Mouse (Mus musculus) frontal cortex, postnatal 10 days (tissue): ENCODE measurements around the gene Mstn.

Experiments
- DNase-seq, 2 experiments: peaks; one replicate each; pipeline ENCODE4 v3.0.0; 2022; ENCODE audit warnings: low spot score in 2 of 2, mixed read lengths in 1 of 2

The Mstn gene

DNA sequence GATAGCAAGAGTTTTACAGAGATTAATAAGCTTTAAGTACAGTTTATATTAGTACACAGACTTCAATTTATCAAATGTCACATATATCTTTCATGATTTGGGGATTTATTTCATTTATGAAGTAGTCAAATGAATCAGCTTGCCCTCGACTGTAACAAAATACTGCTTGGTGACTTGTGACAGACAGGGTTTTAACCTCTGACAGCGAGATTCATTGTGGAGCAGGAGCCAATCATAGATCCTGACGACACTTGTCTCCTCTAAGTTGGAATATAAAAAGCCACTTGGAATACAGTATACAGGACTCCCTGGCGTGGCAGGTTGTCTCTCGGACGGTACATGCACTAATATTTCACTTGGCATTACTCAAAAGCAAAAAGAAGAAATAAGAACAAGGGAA is at the start of gene Mstn:
TSS of gene Mstn (plus strand) at position 301 of the 400 bp plus-strand sequence.
- DNase-seq = no peak

DNA sequence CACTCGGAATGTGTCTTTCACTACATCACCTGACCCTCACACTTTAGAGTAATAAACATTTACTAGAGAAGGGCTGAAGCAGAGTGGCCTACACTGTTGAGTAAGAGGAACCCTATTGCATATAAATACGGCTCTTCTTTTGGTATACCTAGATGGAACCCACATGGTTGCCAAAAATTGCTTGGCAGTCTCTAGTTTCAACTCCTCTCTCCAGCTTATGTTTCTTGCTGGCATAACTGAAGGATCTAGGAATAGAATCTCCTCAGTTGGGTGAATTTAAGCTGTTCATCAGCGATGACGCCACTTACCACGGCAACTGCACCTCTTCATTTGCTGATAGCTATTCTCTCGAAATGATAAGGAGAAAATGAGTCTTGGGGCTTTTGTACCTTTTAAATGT is 46.7 kb upstream of the Mstn start:
- peak in 1 of 2 experiments; percentile 3 for DNase-seq

DNA sequence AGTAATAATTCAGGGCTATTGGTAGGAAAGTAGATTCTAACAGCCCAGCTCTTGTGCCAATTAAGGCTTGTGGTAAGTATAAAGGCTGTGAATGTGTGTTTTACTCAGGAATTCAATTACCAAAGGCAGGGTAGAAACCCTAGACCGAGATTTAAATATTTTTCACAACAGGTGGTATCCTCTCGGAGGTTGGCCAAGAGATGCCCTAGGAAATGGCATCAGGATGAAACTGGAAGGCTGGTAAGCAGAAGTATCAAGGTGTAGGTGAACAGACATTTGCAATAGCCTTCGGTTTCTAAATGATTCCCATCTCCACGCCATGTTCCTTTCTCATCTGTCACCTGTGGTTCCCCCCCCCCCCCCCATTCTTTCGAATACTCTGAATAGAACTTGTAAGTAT is 45.8 kb upstream of the Mstn start:
- no peak for DNase-seq

DNA sequence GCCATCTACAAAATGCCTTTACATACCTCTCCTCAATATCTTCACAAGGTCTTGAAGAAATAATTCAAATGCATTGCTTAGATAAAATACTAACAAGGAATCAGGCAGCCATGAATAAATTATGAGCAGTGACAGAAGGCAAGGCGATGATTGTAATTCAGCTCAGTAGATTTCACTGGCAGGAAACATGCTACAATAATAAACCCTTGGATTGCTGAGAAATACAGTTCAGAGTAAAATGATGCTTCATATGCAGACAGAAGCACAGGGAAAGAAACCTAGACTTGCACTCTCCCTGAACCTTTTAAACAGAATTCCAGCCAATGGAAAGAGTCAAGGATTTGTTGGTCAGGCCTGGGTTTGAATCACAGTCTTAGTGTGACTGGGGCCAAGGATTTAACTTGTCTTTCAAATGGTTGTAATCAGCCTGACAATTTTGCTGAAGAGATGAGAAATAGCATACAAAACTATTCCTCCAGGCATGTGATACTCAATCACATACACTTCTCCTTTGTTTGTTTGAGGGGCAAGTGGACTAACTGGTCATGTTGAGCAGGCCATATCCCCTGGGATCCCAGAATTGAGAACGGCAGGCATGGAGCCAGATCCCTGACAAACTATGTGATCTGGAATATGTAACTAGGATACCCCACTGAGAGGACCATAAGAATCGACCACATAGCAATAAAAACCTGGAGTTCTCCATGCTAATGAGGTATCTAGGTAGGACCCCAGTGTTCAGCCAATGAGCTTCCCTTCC is 42.5 kb upstream of the Mstn start:
- no peak for DNase-seq

DNA sequence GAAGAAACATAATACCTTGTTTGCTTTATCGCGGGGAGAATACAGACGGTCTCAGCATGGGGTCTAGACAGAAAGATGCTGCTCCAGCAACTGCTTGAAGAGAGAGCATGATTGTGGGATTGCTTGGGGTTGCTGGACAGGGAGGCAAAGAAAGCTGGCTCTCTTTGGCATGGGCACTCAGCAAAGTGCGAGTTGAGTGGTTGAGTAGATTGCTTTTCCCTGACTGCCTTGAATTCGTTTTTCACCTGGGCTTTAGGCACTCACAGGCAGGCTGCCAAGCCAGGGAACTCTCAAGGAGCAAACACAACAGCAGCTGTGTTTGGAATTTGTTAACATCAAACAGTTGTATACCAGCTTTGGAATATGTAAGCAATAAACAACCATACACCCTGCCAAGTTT is 41.4 kb upstream of the Mstn start, which contains the start of gene 1700019D03Rik:
TSS of gene 1700019D03Rik (minus strand) at position 101 of the 400 bp plus-strand sequence.
- no peak for DNase-seq

DNA sequence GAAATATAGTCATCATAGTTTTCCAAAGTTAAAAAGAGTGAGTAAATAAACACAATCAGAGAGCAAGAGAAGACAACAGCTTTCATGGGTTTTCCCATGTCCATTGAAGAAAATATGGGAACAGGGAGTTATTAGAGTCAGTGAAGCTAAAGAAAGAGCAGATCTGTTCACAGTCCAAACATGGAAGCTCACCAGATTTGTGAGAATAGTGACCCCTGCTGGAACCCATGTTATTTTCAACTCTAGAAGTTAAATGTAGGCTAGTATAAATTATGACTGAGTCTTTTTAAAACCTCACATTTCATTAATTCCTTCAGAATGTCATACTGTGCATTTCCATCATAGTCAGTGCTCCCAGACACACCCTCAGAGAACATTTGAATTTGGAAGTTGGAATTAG is 28.9 kb upstream of the Mstn start:
- DNase-seq = no peak

DNA sequence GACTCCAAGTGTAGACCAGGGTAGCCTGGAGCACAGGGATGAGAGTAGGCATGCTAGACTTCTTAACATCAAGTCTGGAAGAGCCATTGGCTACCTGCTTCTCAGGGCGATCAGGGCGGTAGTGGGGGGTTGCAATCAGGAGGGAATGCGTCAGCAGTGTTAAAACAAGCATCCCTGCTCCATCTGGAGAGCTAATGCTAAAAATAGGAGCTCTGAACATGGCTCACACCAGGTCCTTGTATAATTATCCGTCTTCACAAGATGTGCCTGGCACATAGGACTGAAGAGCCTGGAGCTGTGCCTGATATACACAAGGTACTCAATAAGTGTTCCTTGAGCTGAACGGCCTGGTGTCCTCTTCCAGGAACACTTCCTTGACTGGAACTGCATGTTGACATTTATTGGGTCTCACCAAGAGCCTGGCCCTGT is 24.0 kb upstream of the Mstn start:
- DNase-seq = no peak

DNA sequence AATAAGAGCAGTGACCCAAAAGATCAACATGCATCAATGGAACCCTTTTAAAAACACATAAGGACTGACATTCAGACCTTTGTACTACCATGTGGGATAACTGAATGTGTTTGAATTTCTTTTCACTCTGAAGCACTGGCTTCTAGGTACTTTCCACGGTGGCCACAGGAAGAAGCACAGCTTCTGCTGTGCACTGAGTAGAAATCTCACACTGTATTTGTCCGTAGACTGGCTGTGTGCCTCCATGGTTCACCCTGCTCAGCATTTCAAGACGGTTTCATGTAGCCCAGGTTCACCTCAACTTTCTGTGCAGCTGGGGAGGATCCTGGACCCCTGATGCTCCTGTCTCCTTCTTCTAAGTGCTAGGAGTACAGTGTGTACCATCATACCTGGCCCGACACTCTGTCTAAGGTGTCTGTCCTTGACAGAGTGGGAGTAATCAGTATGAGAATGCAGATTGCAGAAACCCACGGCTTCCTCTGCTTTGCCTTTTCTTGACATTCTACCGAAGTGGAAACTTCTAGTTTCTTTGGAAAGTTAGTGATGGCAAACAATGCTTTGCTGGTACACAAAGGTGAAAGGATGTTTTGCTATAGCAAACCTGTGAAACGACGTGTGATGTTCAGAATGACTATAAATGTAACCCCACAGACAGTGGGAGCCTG is 11.5 kb upstream of the Mstn start:
- no peak for DNase-seq

DNA sequence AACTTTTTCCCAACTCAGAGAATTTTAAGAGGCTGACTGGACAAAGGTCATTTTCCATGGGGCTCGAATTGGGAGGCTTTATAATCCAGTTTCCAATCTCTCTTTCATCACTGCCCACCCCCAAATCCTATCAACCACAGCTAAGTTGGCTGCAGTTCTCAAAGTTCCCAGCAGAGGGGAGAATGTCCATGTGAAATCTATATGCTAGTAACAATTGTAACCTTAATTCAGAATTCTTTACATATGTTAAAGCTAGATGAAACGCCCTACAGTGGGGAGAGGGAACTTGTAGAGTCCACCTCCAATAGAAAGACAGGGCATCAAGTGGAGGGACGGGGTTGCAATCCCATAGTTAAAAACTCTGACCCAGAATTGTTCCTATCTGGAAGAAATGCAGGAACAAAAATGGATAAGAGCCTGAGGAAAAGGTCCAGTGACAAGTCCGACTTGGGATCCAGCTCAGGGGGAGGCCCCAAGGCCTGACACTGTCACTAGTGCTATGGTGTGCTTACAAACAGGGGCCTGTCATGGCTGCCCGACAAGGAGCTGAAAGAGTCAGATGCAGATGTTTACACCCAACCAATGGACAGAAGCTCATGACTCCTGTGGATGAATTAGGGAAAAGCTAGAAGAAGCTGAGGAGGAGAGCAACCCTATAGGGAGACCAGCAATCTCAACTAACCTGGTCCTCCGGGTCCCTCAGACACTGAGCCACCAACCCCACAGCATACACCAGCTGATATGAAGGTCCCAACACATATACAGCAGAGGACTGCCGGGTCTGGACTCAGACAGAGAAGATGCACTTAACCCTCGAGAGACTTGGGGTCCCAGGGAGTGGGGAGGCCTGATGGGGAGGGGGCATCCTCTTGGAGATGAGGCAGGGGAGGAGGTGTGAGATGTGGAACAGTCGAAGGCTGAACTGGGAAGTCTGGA is 8.1 kb upstream of the Mstn start:
- peak in 1 of 2 experiments; percentile 53 for DNase-seq

DNA sequence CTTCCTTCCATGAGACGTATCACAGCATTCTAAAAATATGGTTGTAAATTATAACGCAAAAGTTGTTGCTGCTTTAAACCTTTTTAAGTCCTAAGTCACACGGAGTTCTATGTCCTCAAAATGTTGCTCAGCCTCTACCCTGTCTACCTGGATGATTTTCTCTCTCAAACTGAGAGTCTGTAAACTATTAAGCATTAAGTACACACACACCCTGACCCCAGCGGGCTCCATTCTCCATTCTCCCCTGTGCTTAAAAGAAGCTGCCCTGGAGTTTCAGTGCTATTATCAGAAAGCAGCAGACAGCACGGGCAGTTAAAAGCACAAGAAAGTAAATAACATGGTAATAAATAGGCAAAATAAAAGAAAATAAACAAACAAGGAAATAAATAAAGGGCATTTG is 2.3 kb upstream of the Mstn start:
- DNase-seq = no peak

DNA sequence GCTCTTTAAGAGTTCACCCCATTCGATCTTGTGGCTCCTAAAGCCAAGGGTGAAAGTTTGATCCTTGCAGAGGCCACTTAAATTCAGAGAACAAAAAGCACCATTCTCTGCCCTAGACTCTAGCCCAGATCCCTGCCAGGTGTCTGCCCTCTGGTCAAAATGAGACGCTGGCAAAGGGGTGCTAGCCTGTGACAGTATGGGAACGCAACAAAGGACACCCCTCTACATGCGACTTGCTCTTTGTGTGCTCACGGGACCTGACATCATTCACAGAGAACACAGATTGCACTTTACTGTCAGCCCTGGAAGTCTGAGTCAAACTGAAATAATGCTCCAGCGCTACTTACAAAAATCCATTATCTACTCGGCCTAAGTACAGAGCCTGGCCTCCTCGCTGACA is 941 bp upstream of the Mstn start:
- no peak for DNase-seq

DNA sequence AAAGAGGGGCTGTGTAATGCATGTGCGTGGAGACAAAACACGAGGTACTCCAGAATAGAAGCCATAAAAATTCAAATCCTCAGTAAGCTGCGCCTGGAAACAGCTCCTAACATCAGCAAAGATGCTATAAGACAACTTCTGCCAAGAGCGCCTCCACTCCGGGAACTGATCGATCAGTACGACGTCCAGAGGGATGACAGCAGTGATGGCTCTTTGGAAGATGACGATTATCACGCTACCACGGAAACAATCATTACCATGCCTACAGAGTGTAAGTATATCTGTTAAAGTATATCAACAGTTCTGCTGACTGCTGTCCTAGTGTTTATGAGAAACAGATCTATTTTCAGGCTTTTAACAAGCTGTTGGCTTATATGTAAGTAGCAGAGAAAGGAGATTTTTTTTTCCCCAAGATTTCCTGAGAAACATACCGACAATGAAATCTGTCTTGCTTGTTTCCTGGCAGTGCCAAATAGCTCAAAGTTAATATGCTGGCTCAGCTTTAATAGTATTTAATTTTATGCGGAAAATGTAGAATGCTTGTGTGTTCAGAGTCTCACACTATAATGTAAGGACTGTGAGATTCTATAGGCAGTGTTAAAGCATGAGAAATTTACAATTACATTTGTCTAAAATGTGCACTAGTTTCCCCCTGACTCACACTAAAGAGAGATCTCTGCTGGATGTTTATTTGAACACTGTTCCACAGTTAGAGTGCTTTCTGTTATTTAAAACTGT is 600 bp downstream of the Mstn start:
- DNase-seq = peak; percentile 27 to 51

DNA sequence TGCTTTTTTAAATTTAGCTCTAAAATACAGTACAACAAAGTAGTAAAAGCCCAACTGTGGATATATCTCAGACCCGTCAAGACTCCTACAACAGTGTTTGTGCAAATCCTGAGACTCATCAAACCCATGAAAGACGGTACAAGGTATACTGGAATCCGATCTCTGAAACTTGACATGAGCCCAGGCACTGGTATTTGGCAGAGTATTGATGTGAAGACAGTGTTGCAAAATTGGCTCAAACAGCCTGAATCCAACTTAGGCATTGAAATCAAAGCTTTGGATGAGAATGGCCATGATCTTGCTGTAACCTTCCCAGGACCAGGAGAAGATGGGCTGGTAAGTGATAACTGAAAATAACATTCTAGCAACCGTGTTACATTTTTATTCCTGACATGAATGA is 2.5 kb downstream of the Mstn start:
- DNase-seq = no peak

DNA sequence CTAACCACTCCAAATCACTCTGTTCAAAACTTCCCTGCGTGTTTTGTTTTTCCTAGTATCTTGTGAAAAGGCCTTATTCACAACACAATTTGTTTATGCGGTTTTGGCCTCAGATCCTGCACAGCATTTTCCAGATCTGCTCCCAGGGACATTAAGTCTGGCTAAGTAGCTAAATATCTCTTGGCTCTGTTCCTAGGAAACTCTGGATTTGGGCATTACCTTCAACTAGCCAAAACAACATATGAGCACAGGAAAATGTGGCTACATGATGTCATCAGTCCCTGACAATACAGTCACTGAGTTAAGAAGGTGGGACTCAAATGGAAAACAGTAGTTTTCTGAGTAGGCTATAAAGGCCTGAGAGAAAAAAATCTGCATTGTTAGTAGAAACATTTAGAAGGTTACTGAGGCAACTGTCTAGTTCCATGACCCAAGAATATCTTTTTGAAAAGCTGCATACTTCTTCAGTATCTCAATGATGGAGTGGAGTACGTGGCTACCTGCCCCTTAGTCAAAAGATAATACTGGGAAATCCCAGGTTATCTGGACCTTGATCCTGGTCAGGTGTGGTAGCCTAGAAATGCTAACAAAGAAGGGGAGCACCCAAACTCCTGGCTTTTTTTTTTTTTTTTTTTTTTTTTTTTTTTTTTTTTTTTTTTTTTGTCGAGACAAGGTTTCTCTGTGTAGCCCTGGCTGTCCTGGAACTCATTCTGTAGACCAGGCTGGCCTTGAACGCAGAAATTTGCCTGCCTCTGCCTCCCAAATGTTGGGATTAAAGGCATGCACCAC is 8.5 kb downstream of the Mstn start:
- no peak for DNase-seq

DNA sequence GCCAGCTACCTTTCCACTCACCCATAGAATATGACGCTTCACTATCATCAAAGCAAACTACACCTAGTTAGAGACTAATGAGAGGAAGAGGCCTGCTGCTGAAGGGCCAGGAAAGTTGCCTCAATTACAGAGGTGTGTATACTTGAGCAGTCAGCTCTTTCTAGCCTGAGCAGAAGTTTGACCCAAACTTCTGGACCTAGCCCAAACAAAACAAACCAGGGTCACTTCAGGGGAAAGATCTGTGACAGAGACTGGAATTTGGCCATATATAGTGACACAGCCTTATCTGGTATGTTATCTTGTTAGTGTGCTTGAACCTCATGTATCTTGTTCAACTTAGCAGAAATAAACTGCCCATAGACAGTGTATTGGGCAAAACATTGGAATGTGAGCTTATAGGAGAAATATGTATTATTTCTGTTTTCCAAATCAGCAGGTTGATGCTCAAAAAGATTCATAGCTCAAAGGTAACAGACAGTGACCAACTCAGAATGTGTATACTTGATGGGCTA is 9.3 kb downstream of the Mstn start:
- DNase-seq = no peak

DNA sequence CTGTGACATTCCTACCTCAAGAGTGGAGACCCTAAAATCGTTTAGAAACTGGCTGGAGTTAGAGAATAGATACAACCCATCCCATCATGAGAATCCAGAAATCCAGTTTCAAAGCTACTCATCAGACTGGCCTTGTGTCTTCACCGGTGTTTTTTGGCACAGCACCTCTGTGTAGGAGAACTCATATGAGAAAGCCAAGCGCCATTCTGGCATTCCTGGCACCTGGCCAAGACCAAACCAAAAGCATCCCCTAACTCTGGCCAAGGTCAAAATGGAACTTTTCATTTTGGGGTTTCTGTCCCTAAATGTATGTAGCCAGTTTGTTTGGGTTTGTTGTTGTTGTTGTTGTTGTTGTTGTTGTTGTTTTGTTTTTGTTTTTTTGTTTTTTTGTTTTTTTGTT is 15.2 kb downstream of the Mstn start:
- no peak for DNase-seq

DNA sequence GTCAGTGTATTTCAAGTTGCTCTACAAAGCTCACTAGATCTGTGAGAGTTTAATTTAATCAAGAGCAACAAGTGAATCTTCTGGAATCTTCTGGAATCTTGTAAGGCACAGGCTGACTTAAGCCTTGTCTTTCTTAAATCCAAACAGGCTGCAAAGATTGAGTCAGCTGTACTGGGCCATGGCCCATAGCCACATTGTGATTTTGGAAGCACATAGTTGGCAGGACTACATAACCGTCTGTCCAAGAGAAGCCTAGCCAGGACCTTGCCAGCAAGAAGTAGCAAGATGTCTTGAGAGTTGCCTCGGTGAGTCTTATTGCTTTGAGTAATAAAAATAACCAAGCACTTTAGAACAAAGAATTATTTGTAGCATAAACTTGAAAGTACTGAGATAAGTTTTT is 18.4 kb downstream of the Mstn start:
- no peak for DNase-seq

DNA sequence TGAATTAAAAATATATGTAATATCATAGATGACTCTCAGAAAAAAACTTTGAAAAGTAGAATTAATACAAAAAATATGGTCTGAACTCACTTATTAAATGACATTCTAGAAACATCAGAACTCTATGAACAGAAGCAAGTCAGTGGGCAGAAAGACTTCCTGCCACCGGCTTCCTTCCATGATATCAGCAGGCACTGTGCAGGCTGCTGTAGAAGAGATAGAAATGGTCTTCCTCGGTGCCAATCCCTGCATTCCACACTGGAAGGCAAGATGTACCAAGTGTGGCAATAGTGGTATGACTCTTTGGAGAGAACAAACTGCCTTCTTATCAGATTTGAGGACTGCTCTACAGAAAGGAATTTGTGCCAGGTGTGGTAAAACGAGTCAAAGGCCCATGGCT is 19.2 kb downstream of the Mstn start:
- no peak for DNase-seq

DNA sequence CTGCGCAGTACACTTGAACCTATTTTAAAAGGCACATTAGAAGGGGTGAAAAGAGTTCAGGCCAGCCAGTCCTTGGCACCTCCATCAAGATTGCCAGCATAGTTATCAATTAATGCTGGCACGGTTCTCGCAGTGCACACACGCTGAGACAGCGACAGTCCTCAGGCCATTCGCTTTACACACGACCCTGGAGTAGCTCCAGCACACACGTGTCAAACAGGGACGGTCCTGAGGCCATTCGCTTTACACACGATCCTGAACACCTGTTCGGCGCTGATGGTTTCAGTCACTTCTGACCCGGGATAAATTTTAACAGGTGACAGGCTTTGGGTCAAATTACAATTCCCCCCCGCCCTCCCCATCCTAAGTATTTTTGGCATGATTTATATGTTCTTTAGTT is 23.8 kb downstream of the Mstn start:
- DNase-seq = no peak

DNA sequence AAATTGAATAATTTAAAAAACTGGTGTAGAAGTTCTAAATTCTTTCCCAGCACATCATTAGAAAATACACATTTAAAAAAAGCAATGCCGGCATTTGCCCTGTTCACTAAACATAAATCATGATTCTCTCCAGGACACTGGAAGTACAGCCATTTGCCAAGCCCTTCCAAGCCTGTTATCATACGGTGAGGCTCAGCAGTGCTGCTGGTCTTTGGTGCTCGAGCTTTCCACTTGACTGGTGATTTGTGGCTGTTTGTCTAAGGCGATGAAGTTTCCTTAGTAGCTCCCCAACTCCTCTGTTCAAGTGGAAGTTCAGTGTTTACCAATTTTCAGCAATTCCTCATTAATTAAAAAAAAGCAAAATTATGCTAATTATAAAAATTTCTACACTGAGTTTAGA is 24.6 kb downstream of the Mstn start:
- DNase-seq = no peak

DNA sequence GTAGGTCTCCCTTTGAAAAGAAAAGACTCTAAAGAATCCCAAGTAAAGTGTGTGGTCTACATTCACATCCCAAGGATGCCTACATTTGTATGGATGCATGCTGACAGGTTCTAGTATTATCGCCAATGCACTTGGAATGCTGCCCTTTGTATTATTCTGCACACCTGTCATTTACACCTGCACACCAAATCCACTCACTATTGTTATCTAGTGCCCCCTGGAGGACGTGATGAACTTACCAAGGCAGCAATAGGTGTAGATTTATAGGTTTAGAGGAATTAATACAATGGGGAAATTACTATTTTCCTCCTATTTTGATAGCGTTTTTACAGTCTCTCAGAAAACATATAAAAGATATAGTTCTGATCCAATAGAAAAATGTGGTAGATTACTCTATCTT is 31.7 kb downstream of the Mstn start:
- no peak for DNase-seq
